Mouse (Mus musculus) heart, adult 8-10 months (tissue): ENCODE measurements around the gene Shcbp1. TPM values are rescaled to one million over a fixed set of nuclear protein-coding genes. Genes with fewer than 3 reads are reported as not detected.
A peak's percentile ranks its signal among the peaks of the same experiment; 100 is the strongest.
"Not testable (repeated sequence)": the region's sequence is repeated elsewhere in the genome, so short reads cannot be mapped to it uniquely, and the experiment has no call there.

Experiments used
- DNase-seq: peaks from one replicate; pipeline ENCODE4 v3.0.0; 2022; ENCODE audit warnings: low spot score
- total RNA-seq, 4 experiments: library from RNA; stranded (reverse); gene quantifications; 2 replicates each; pipeline ENCODE4 v1.2.4; 2022

Shcbp1 gene
- total RNA-seq, result under 1 TPM in 3 of 4 experiments, not detected in 1; 0.19 to 0.59 (median 0.49) TPM

DNA sequence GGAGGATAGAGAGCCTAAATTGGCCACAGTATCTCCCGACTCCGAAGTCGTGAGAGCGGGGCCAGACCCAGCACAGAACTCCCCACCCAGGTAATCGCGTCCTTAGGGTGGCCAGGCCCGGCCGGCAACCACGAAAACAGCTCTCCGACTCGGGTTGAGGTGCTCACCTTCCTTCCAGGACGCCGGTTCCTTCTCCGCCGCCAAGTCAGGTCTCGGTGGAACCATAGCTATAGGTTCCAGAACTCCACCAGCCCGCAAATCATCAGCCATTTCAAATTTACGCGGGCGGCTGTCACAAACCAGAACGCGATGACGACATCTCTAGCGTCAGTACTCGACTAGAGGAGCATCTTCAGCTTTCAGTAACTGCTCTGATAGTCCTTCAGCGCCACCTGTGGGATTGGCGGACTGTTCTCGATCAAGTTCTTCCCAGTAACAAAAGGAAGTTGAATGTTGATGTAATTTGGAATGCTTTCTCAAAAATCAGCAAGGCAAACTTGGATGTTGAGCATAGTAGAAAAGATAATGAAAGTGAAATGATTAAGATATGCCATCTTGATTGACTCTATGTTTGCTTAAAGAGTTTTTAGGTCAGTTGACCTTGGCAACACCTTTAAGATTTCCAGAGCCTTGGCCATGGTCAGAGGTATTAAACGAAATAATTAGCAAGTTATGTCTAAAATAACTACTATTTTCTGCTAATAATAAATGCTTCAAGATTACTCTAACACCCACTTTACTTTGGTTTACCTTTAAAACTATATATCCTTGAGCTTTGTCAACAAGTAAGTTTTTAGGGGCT, at the start of gene Shcbp1:
TSS of gene Shcbp1 (minus strand) at position 314 of the 802 bp plus-strand sequence.
- peak; percentile 91 for DNase-seq

DNA sequence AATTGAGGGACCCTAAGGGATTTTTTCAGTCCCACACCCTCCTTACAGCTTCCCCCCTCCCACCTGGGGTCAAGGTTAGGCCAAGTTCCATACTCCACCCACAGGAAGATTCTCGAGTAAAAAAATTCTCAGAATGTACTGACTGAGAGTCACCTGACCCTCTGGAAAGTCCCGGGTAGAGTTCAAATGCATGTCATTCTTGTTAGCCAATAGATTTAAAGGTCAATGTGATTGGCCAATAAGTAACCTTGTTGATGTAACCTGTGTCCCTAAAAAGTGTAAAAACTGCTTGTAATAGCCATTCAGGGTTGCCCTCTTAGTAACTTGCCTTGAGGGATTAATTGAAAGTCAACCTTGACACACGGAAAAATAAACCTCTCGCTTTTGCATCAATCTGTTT, 29.5 kb upstream of the Shcbp1 start:
- no peak for DNase-seq

DNA sequence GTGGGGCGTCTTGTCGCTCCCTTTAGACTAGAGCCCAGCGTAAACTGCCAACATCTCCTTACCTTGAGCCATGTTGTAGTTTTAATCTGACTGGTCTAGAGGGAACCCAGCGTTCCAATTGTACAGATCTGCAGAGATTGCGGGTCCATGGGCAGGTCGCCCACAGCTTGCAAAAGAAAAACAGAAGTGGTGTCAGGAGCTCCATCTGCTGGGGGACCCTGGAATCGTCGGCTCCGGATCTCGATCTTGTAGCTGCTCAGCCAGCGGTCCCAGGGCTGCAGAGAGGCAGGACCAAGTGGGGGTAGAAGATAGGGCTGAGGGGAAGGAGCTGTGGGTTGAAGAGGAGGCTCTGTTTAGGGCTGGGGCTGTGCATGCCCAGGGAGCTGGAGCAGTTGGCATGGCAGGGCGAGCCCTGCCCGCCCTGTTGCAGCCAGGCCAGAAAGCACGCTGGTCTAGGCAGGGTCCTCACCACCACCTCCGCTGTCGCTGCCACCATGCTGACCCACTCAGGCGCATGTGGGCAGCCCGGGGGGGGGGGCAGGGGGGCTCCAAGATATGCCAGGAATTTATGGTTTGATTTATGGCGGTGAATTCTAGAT, 21.3 kb upstream of the Shcbp1 start:
- DNase-seq, result no peak

DNA sequence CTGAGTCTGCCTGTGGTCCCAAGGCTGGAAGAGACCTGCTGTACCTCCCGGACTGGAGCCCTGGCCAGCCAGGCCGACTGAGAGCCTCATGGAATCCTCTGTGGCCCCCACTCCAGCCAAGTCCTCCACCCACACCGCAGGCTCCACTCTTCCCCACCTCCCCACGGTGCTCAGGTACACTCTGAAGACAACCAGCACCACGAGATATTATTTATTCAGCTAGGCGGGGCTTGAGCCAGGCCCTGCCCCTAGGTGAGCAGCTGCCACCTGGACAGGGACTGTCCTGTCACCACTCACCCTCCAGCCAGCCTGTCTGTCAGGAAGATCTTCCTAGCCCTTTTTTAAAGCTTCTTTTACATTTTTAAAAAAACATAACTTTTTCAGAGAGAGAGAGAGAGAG, 1.1 kb downstream of the Shcbp1 start:
- DNase-seq, result no peak

DNA sequence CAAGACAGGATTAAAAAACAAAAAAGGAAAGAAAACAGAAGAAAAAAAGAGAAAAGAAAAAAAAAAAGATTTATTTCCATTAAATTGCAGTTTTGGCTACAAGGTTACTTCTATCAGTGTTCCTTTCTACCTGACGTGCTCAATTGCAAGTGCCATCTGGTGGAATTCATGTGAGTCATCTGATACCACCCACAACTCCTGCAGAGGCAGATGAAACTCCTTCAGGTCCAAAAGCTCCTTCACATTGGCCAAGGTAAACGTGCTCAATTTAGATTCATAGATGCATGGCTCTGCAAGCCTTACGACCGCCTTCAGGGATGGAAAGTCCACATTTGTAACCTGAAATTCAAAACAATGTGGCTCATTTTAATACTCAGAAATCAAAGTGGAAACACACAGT, 14.6 kb downstream of the Shcbp1 start:
- no peak for DNase-seq

DNA sequence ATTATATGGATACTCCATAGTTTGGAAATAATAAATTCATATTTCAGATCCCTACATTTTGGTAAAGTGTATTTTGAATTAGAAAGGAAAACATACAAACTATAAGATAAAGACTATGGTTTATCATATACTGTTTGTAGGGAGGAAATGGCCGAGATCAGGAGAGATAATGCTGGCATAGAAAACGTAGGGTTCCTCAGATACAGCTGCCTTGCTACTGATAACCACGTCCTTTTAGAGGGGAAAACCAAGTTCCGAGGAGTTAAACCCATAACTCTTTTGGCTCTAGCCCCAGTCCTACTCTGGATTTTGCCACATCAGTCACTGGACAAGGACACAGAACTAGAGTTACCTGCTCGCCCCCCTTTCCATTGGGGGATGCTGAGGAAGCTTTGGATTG, 26.3 kb downstream of the Shcbp1 start:
- no peak for DNase-seq

DNA sequence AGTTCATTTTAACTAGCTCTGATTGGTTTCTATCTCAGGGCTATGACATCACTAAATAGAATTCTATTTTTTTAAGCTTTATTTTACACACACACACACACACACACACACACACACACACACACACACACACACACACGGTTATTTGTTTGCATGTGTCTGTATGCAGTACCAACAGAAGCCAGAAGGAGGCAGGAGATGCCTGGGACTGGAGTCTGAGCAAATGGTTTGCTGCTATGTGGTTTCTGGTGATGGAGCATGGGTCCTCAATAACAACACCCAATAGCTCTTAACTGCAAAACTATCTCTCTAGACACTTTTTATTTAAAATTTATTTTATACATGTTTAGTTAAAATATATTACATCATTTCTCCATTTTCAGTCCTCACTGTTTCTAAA, 48.4 kb downstream of the Shcbp1 start:
- DNase-seq, result no peak

DNA sequence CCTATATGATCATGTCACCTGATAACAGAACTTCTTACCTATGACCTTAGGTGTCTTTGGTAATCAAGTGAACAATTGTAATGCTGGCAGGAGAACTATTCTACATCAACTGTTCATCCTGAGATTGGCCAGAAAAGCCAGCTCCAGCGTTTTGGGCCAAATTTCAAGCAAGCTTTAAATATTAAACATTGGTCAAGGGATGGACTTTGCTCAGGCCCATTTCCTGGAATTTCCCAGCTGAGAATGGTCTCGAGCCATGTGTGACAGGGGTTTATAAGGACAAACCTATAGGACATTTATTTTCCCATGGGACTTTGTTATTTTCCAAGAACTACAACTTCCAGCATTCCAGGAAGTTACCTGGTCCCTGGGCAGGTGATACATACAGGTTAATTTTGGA, 63.8 kb downstream of the Shcbp1 start:
- no peak for DNase-seq

DNA sequence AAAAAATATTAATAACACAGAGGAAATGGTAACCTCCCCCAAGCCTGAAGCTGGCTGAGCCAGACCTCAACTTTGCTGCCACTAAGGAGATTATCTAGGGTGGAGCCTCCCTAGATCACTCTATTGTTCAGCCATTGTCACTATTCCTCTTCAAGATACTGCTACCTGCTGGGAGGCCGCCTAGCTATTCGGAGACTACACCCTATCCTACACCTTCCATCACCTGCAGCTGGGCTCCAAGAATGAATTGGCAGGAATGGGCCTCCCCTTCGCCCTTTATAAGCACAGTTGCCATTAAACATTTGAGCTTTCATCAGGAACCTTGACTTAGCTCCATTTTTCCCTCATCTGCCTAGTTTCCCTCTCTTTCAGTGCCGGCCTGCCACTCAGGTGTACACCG, 71.0 kb downstream of the Shcbp1 start:
- DNase-seq, result not testable (repeated sequence)

DNA sequence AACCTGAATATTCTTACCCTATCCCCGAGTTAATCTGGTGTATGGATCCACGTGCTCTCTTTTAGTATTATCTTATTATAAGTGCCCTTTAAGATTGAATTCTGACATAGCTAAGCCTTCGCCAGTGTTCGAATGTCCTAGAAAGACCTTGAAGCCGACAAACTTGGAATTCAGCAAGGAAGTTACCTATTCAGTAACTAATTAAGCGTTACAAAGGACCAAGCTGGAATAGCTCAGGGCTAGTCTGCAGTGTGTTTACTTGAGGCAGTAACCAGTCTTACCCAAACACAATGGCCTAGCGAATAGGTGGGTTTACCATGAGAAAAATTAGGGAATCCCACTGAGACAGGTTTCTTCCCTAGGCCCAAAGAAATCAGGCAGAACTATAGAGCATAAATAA, 71.5 kb downstream of the Shcbp1 start:
- DNase-seq, result not testable (repeated sequence)

DNA sequence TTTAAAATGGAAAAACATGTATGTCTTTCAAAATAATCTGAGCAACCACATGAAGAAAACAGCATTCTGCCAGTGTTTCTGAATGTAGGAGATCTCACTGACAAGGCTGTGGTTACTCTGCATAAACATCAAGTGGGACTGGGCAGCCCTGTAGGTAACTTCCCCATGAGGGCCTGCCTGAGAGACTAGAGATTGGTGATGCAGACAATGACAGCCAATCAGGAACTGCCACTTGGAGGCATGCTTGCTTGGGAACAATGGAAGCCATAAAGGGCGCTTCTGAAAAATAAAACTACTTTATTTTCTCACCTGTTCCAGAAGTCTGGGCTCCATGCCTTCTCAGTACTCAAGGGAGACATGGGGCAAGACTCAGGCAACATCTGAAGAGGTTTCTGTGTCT, 87.7 kb downstream of the Shcbp1 start:
- no peak for DNase-seq

Other genes starting within 250 kb of the Shcbp1 start
- 10 to 100 TPM in 2 of 4 experiments, 1 to 10 TPM in 2; 8.0 to 10.5 (median 10.1) TPM for gene Zfp958, start 166.4 kb downstream of the Shcbp1 start, total RNA-seq